Mouse (Mus musculus) myocyte (in vitro differentiated cells): ENCODE measurements around the gene Clcn5.

Experiments used
- CEBPB ChIP-seq: IDR thresholded peaks from 2 replicates; pipeline ENCODE4 v1.6.1; 2011; ENCODE audit warnings: mild to moderate bottlenecking, moderate library complexity; ENCODE audit not compliant: poor library complexity, insufficient read depth, severe bottlenecking
- E2F4 ChIP-seq: IDR thresholded peaks from one replicate; pipeline ENCODE4 v1.6.1; 2011; ENCODE audit warnings: mild to moderate bottlenecking, control low read depth, moderate library complexity; ENCODE audit not compliant: insufficient read depth
- MAX ChIP-seq: IDR thresholded peaks from one replicate; pipeline ENCODE4 v1.6.1; 2011; ENCODE audit warnings: low read depth, mild to moderate bottlenecking, control low read depth
- MYOD1 ChIP-seq, 3 experiments: IDR thresholded peaks; one replicate each; pipeline ENCODE4 v1.6.1; 2011; ENCODE audit warnings: control low read depth in 2 of 3, low read depth in 2 of 3, mild to moderate bottlenecking in 2 of 3, moderate library complexity in 1 of 3; ENCODE audit not compliant: insufficient read length in 2 of 3, control insufficient read depth in 1 of 3
- MYOG ChIP-seq, 3 experiments: IDR thresholded peaks; one replicate each; pipeline ENCODE4 v1.6.1; 2011; ENCODE audit warnings: control low read depth in 2 of 3, low read depth in 2 of 3, mild to moderate bottlenecking in 2 of 3; ENCODE audit not compliant: insufficient read length in 2 of 3, control insufficient read depth in 1 of 3, insufficient read depth in 1 of 3
- POLR2A ChIP-seq: IDR thresholded peaks from one replicate; pipeline ENCODE4 v1.6.1; 2011; ENCODE audit warnings: low read depth, mild to moderate bottlenecking, control low read depth, moderate library complexity; ENCODE audit not compliant: insufficient read length
- POLR2AphosphoS2 ChIP-seq: IDR thresholded peaks from one replicate; pipeline ENCODE4 v1.6.1; 2011; ENCODE audit warnings: low read depth, control low read depth; ENCODE audit not compliant: insufficient read length
- REST ChIP-seq: IDR thresholded peaks from one replicate; pipeline ENCODE4 v1.6.1; 2011; ENCODE audit warnings: mild to moderate bottlenecking, control low read depth, moderate library complexity; ENCODE audit not compliant: insufficient read depth, insufficient read length
- SRF ChIP-seq: IDR thresholded peaks from one replicate; pipeline ENCODE4 v1.6.1; 2011; ENCODE audit warnings: low read depth; ENCODE audit not compliant: control insufficient read depth, insufficient read length
- TCF12 ChIP-seq: IDR thresholded peaks from one replicate; pipeline ENCODE4 v1.6.1; 2011; ENCODE audit warnings: mild to moderate bottlenecking, control low read depth; ENCODE audit not compliant: poor library complexity, insufficient read depth, severe bottlenecking
- USF1 ChIP-seq: IDR thresholded peaks from one replicate; pipeline ENCODE4 v1.6.1; 2011; ENCODE audit warnings: low read depth, mild to moderate bottlenecking, control low read depth, moderate library complexity

- TF ChIP-seq POLR2A (no peak), MYOD1 (IDR thresholded peaks at IDR 0.05; ENCODE audit: control insufficient read depth in 1 of 3, insufficient read length in 2 of 3, low read depth in 2 of 3) (no peak), REST (no peak), USF1 (no peak), SRF (no peak), POLR2AphosphoS2 (no peak), TCF12 (no peak), MYOG (IDR thresholded peaks at IDR 0.05; ENCODE audit: control insufficient read depth in 1 of 3, insufficient read depth in 1 of 3, insufficient read length in 2 of 3, low read depth in 2 of 3) (no peak), MAX (no peak), E2F4 (no peak), CEBPB (no peak)
Observed at GRCm38 (mm10) chrX:7287051-7287734, 32.0 kb downstream of the Clcn5 start.
